Mouse (Mus musculus) kidney, postnatal 14 days (tissue): ENCODE measurements around the gene Slc44a5.
"Not testable (repeated sequence)": the region's sequence is repeated elsewhere in the genome, so short reads cannot be mapped to it uniquely, and the experiment has no call there.

Experiments used
- DNase-seq: peaks from one replicate; pipeline ENCODE4 v3.0.0; 2022; ENCODE audit warnings: mixed read lengths

Gene Slc44a5

GRCm38 (mm10) chr3:154251486-154251885, 278.2 kb downstream of the Slc44a5 start:
- DNase-seq, result no peak

GRCm38 (mm10) chr3:154252219-154252618, 279.0 kb downstream of the Slc44a5 start:
- no peak for DNase-seq

GRCm38 (mm10) chr3:154254187-154254586, 281.0 kb downstream of the Slc44a5 start:
- DNase-seq, result not testable (repeated sequence)

GRCm38 (mm10) chr3:154257312-154257711, 284.1 kb downstream of the Slc44a5 start:
- DNase-seq, result no peak

GRCm38 (mm10) chr3:154268313-154268712, 295.1 kb downstream of the Slc44a5 start:
- no peak for DNase-seq

GRCm38 (mm10) chr3:154269757-154270366, 296.6 kb downstream of the Slc44a5 start:
- DNase-seq, result peak; percentile 81

GRCm38 (mm10) chr3:154274681-154275080, 301.4 kb downstream of the Slc44a5 start:
- DNase-seq, result no peak

- no peak for DNase-seq
These were observed 311.0 kb downstream of the Slc44a5 start for GRCm38 (mm10) chr3:154284260-154284659.

GRCm38 (mm10) chr3:154285351-154285750, 312.1 kb downstream of the Slc44a5 start:
- no peak for DNase-seq

- peak; percentile 9 for DNase-seq
These were observed 314.0 kb downstream of the Slc44a5 start for GRCm38 (mm10) chr3:154287217-154287616.

GRCm38 (mm10) chr3:154288429-154289069, 315.3 kb downstream of the Slc44a5 start:
- DNase-seq, result no peak

GRCm38 (mm10) chr3:154290351-154290750, 317.1 kb downstream of the Slc44a5 start:
- DNase-seq, result no peak

GRCm38 (mm10) chr3:154292126-154292525, 318.9 kb downstream of the Slc44a5 start:
- no peak for DNase-seq

GRCm38 (mm10) chr3:154293839-154294490, 320.7 kb downstream of the Slc44a5 start:
- no peak for DNase-seq

- DNase-seq, result no peak
These were observed 321.9 kb downstream of the Slc44a5 start for GRCm38 (mm10) chr3:154294924-154295834.

GRCm38 (mm10) chr3:154297499-154297898, 324.3 kb downstream of the Slc44a5 start:
- DNase-seq, result no peak

- no peak for DNase-seq
These were observed 325.3 kb downstream of the Slc44a5 start for GRCm38 (mm10) chr3:154298490-154298889.

- no peak for DNase-seq
These were observed 326.8 kb downstream of the Slc44a5 start for GRCm38 (mm10) chr3:154300006-154300405.

- DNase-seq, result no peak
These were observed 327.9 kb downstream of the Slc44a5 start for GRCm38 (mm10) chr3:154301102-154301501.

- DNase-seq, result no peak
These were observed 332.1 kb downstream of the Slc44a5 start for GRCm38 (mm10) chr3:154305163-154305884.

- DNase-seq, result no peak
These were observed 344.5 kb downstream of the Slc44a5 start for GRCm38 (mm10) chr3:154317651-154318248.
